Mouse (Mus musculus): ENCODE results near the gene Robo3. TPM values are rescaled to one million over a fixed set of nuclear protein-coding genes. Genes with fewer than 3 reads are reported as not detected.

Gene Robo3
- polyA plus RNA-seq, 1 experiment from 2014 or later = 7.3 TPM

DNA sequence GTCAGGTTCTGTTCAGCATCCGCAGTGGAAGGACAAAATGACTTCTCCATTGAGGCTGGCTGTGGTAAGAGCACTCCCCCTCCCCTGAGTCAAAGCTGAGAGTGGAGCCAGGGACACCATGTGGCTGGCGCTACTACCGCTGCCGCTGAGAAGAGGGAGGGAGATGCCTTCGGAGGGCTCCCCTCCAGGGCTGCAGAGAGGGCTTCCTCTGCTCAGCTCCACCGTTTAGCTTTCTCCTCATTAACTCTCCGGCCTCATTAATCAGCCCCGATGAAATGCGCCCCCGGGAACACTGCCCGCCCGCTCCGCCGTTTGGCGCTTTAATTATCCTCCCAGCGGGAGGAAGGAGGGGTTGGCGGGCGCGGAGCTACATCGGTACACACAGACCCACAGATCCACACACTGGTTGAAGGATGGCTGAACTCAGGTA is 23.4 kb upstream of the Robo3 start:
- Histone ChIP-seq H3K9ac (ENCODE audit: low read depth, low read length) (peak overlapping the region; percentile 47), H3K27ac (ENCODE audit: low read depth, low read length) (peak overlapping the region; percentile 14; the same call in 1 of the 2 replicates), H3K4me3 (ENCODE audit: low read length) (peak overlapping the region; percentile 30), H3K36me3 (ENCODE audit: control insufficient read depth, insufficient read depth, low read length) (no peaks in the 10 kb centered on the region), H3K9me3 (ENCODE audit: control insufficient read depth, low read length) (no peaks in the 10 kb centered on the region), H3K27me3 (replicated peaks; ENCODE audit: control insufficient read depth, insufficient read depth, low read length) (peaks cover under 1% of the 10 kb centered on the region), H3K4me2 (ENCODE audit: low read length) (peak overlapping the region; percentile 50), H3K4me1 (ENCODE audit: control insufficient read depth, insufficient read depth, low read depth, low read length) (peaks cover 22% of the 10 kb centered on the region)
- WGBS = under 1% methylated on average over 17 of the region's 20 CpGs
- ATAC-seq = peak; percentile 88

DNA sequence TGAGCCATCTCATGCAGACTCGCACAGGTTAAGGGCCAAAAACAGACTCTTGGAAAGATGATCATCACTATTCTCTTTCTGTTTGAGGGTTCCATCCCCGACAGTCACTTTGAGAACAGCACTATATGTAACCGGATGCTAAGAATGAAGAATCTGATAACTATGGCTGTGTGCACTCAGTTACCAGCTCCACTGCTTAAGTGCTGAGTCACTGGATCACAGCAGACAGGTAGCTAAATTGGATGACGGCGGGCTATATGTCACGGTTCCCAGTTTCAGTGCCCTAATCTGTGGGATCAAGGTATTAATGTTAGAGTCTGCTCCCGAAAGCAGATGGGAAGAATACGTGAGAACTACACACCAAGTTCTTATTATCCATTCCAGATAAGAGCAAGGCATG is 22.8 kb upstream of the Robo3 start:
- peaks cover 21% of the 10 kb centered on the region for H3K4me1 ChIP-seq (ENCODE audit: control insufficient read depth, insufficient read depth, low read depth, low read length)
- no peaks in the 10 kb centered on the region for H3K36me3 ChIP-seq (ENCODE audit: control insufficient read depth, insufficient read depth, low read length)
- H3K27me3 ChIP-seq (replicated peaks; ENCODE audit: control insufficient read depth, insufficient read depth, low read length) = no peaks in the 10 kb centered on the region
- H3K4me2 ChIP-seq (ENCODE audit: low read length) = peak overlapping the region; percentile 50
- H3K9ac ChIP-seq (ENCODE audit: low read depth, low read length) = no peak overlapping the region
- no peak overlapping the region for H3K27ac ChIP-seq (ENCODE audit: low read depth, low read length)
- H3K4me3 ChIP-seq (ENCODE audit: low read length) = peak overlapping the region; percentile 30; the same call in 1 of the 2 replicates
- 1% methylated on average over 8 of the region's 8 CpGs for WGBS
- ATAC-seq = no peak
- no peaks in the 10 kb centered on the region for H3K9me3 ChIP-seq (ENCODE audit: control insufficient read depth, low read length)

DNA sequence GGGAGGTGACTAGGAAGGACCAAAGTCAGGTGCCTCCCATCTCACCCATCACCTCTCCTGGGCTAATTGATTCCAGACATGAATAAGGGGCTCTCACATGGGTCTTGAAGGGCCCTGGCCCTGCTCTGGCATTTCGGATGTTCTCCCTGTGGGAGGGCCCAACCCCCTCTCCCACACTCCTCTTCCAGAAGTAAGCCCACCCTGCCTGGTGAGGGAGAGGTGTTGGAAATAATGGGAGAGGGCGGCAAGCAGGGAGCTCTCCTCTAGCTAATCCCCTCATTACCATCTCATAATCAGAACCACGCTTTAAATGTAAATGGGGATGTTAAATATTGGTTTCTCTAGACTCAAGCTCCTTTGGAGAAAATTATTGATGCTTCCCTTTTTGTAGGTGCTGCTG is 21.9 kb upstream of the Robo3 start:
- 8% methylated on average over 3 of the region's 3 CpGs for WGBS
- Histone ChIP-seq H3K4me2 (ENCODE audit: low read length) (no peak overlapping the region), H3K27me3 (replicated peaks; ENCODE audit: control insufficient read depth, insufficient read depth, low read length) (no peaks in the 10 kb centered on the region), H3K27ac (ENCODE audit: low read depth, low read length) (no peak overlapping the region), H3K9me3 (ENCODE audit: control insufficient read depth, low read length) (no peaks in the 10 kb centered on the region), H3K4me3 (ENCODE audit: low read length) (no peak overlapping the region), H3K36me3 (ENCODE audit: control insufficient read depth, insufficient read depth, low read length) (no peaks in the 10 kb centered on the region), H3K9ac (ENCODE audit: low read depth, low read length) (no peak overlapping the region), H3K4me1 (ENCODE audit: control insufficient read depth, insufficient read depth, low read depth, low read length) (peaks cover 17% of the 10 kb centered on the region)
- no peak for ATAC-seq

DNA sequence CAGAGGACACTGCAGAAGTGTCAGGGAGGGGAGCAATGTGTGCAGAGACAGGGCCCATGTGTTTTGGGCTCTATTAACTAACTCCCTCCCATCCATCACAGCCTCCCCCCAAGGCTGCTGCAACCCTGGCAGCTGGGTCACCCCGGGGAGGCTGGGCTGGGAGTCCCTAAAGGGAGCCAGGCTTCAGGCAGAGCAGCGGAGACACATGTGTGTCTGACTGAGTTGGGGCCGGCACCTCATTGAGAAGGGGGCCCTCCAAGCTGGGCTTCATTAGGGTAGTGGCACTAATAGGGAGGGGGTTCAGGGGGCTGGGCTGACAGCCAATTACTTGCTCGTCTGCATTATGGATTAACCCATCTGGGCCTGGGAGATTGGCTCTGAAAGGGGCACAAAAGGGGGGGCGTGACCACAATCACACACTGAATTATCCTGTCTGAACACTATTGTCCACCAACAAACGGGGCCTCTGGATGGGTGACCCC is 21.0 kb upstream of the Robo3 start:
- 11% methylated on average over 6 of the region's 6 CpGs for WGBS

DNA sequence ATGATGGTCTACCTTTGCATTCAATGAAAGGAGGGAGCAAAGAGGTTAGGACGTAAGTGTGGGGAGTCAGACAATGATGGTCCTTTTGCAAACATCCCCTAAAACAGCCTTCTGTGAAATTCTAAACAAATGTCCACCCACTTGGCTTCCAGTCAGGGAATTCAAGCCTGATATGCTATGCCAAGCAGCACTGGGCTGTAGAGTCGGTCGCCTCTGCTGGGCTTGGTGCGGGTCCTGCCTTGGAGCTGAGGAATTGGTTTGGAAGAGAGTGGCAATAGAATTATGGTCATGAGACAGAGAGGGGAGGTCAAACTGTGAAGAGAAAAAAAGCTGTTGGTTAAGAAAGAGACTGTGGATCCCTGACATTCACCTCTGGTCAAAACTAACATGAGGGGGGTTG is 20.3 kb upstream of the Robo3 start:
- ATAC-seq = no peak
- H3K9me3 ChIP-seq (ENCODE audit: control insufficient read depth, low read length) = no peaks in the 10 kb centered on the region
- 29% methylated on average over 4 of the region's 4 CpGs for WGBS

More for the DNA sequence above, 21.0 kb upstream of the Robo3 start:
- H3K36me3 ChIP-seq (ENCODE audit: control insufficient read depth, insufficient read depth, low read length) = no peaks in the 10 kb centered on the region
- H3K9me3 ChIP-seq (ENCODE audit: control insufficient read depth, low read length) = no peaks in the 10 kb centered on the region
- peaks cover 11% of the 10 kb centered on the region for H3K4me1 ChIP-seq (ENCODE audit: control insufficient read depth, insufficient read depth, low read depth, low read length)
- no peak overlapping the region for H3K4me2 ChIP-seq (ENCODE audit: low read length)
- H3K27ac ChIP-seq (ENCODE audit: low read depth, low read length) = no peak overlapping the region
- H3K27me3 ChIP-seq (replicated peaks; ENCODE audit: control insufficient read depth, insufficient read depth, low read length) = 0 out of 2 replicates have a peak, but pooled peaks cover under 1% of the 10 kb centered on the region
- H3K4me3 ChIP-seq (ENCODE audit: low read length) = no peak overlapping the region
- no peak for ATAC-seq
- no peak overlapping the region for H3K9ac ChIP-seq (ENCODE audit: low read depth, low read length)

DNA sequence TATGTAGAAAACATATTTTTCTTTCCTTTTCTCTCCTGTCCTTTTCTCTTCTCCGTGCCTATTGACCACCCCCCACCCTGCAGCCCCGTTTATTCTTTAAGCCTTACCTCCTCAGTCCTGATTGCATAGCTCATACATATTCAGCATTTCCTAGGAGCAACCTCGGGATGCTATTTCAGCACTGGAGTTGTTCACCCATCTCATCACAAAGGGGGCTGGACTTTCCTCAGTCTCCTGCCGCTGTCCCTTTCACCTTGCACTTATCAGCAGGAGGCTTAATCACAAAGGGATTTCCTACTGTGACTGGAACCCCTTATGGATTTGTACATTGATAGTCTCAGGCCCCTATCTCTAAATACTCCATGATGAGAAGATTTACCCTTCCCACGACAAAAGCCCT is 19.4 kb upstream of the Robo3 start:
- Histone ChIP-seq H3K27me3 (replicated peaks; ENCODE audit: control insufficient read depth, insufficient read depth, low read length) (peaks cover 6% of the 10 kb centered on the region), H3K4me1 (ENCODE audit: control insufficient read depth, insufficient read depth, low read depth, low read length) (peaks cover 11% of the 10 kb centered on the region), H3K27ac (ENCODE audit: low read depth, low read length) (no peak overlapping the region), H3K9me3 (ENCODE audit: control insufficient read depth, low read length) (no peaks in the 10 kb centered on the region), H3K4me2 (ENCODE audit: low read length) (no peak overlapping the region), H3K36me3 (ENCODE audit: control insufficient read depth, insufficient read depth, low read length) (no peaks in the 10 kb centered on the region), H3K9ac (ENCODE audit: low read depth, low read length) (no peak overlapping the region), H3K4me3 (ENCODE audit: low read length) (no peak overlapping the region)
- WGBS = 4% methylated on average over 5 of the region's 5 CpGs
- no peak for ATAC-seq

More for the DNA sequence above, 20.3 kb upstream of the Robo3 start:
- Histone ChIP-seq H3K27ac (ENCODE audit: low read depth, low read length) (no peak overlapping the region), H3K36me3 (ENCODE audit: control insufficient read depth, insufficient read depth, low read length) (no peaks in the 10 kb centered on the region), H3K9ac (ENCODE audit: low read depth, low read length) (no peak overlapping the region), H3K4me3 (ENCODE audit: low read length) (no peak overlapping the region), H3K27me3 (replicated peaks; ENCODE audit: control insufficient read depth, insufficient read depth, low read length) (peaks cover 3% of the 10 kb centered on the region; the same call in 1 of the 2 replicates), H3K4me2 (ENCODE audit: low read length) (no peak overlapping the region), H3K4me1 (ENCODE audit: control insufficient read depth, insufficient read depth, low read depth, low read length) (peaks cover 11% of the 10 kb centered on the region)

DNA sequence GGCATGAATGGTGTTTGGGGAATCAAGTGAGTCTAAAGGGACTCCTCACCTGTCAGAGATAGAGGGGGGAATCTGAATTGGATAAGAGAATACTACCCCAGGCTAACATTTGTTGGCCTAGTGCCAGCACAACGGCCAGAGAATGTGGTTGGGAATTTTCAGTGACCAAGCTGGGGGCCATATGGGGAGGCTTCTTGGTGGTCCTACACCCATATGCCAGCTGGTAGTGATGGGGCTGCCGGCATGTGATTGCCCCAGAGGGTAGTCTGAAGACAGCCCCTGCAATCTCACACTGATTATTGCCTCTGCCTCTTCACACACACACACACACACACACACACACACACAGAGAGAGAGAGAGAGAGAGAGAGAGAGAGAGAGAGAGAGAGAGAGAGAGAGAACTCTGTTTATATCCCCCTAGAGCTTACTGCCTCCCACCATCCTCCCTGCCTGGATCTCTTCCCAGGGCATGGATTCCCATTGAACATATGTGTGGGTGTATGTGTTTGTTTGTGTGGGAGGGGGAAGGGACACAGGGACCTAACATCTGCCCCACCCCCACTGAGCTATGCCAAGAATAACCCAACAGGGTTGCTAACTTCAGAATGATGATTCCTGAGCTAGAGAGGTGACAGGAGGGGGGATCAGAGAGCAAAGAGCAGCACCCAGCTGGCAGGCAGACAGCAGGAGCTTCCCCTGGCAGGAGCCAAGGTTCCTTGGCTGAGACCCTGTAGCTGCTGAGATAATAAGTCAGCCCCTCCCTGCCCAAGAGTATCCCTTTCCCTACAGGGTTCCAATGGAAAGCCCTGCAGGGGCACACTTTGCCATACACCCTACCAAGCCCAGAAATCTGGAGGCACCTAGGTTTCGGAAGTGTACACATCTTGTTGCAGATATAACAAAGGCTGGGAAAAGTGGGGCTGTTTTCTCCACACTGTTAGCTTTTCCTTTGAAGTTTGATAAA is 5.0 kb upstream of the Robo3 start:
- H3K4me2 ChIP-seq (ENCODE audit: low read length) = no peak overlapping the region
- H3K27me3 ChIP-seq (replicated peaks; ENCODE audit: control insufficient read depth, insufficient read depth, low read length) = peaks cover 16% of the 10 kb centered on the region
- no peaks in the 10 kb centered on the region for H3K9me3 ChIP-seq (ENCODE audit: control insufficient read depth, low read length)
- no peak overlapping the region for H3K4me3 ChIP-seq (ENCODE audit: low read length)
- WGBS = 23% methylated on average over 3 of the region's 3 CpGs
- no peaks in the 10 kb centered on the region for H3K36me3 ChIP-seq (ENCODE audit: control insufficient read depth, insufficient read depth, low read length)
- no peak overlapping the region for H3K27ac ChIP-seq (ENCODE audit: low read depth, low read length)
- peak; percentile 48 for ATAC-seq
- peaks cover under 1% of the 10 kb centered on the region for H3K4me1 ChIP-seq (ENCODE audit: control insufficient read depth, insufficient read depth, low read depth, low read length)
- H3K9ac ChIP-seq (ENCODE audit: low read depth, low read length) = no peak overlapping the region

DNA sequence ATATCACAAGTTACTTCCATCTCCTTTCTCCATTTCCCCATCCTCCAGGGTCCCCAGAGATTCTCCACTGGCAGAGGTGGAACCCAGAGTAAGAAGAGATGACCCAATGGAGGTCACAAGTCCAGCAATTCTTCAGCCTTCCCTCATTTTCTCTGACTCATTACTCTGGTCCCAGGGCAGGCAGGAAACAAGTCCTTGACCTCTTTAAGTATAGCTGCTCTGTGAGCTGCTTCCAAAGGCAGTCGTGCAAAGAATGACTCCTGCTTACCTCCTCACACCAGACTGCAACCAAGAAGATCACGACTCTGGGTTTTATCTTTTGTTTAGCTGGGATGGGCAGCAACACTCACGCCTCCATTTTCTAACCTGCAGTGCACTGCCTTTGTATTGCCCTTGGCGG is 2.6 kb upstream of the Robo3 start:
- Histone ChIP-seq H3K9ac (ENCODE audit: low read depth, low read length) (no peak overlapping the region), H3K27ac (ENCODE audit: low read depth, low read length) (no peak overlapping the region), H3K4me1 (ENCODE audit: control insufficient read depth, insufficient read depth, low read depth, low read length) (peaks cover 8% of the 10 kb centered on the region), H3K4me3 (ENCODE audit: low read length) (no peak overlapping the region), H3K4me2 (ENCODE audit: low read length) (no peak overlapping the region), H3K9me3 (ENCODE audit: control insufficient read depth, low read length) (no peaks in the 10 kb centered on the region), H3K27me3 (replicated peaks; ENCODE audit: control insufficient read depth, insufficient read depth, low read length) (peaks cover 32% of the 10 kb centered on the region), H3K36me3 (ENCODE audit: control insufficient read depth, insufficient read depth, low read length) (no peaks in the 10 kb centered on the region)
- no peak for ATAC-seq
- 8% methylated on average over 4 of the region's 4 CpGs for WGBS

DNA sequence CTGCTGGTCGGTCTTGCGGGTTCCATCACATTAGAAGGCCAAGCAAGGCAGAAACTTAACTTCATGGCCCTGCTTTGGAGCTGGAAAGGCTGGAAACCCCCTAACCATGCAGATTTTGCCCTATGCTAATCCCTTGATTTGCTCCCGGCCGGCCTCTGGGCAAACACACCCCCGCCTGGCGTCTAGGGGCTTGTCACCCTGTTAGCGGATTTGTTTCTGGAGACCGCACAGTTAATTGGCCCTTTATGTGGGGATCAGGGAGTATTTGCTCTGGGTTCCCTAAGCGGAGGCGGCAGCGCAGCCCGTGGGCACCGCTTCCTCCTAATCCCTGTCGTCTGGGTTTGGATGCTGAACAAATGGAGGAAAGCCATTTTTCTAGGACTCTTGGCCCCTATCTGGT is 1.9 kb upstream of the Robo3 start:
- Histone ChIP-seq H3K27ac (ENCODE audit: low read depth, low read length) (no peak overlapping the region), H3K4me1 (ENCODE audit: control insufficient read depth, insufficient read depth, low read depth, low read length) (peaks cover 8% of the 10 kb centered on the region), H3K36me3 (ENCODE audit: control insufficient read depth, insufficient read depth, low read length) (no peaks in the 10 kb centered on the region), H3K4me3 (ENCODE audit: low read length) (no peak overlapping the region), H3K27me3 (replicated peaks; ENCODE audit: control insufficient read depth, insufficient read depth, low read length) (peaks cover 32% of the 10 kb centered on the region), H3K9ac (ENCODE audit: low read depth, low read length) (no peak overlapping the region), H3K4me2 (ENCODE audit: low read length) (no peak overlapping the region), H3K9me3 (ENCODE audit: control insufficient read depth, low read length) (no peaks in the 10 kb centered on the region)
- 6% methylated on average over 14 of the region's 14 CpGs for WGBS
- no peak for ATAC-seq
